Mouse (Mus musculus): ENCODE data around the gene Pabpc6.

GRCm38 (mm10) chr17:9680741-9681140 lies 11.2 kb upstream of the Pabpc6 start:
- no peak for TF ChIP-seq POLR2A (IDR thresholded peaks at IDR 0.05; ENCODE audit: extremely low read depth, insufficient read depth, low read length)
- no peak for TF ChIP-seq CTCF (IDR thresholded peaks at IDR 0.05; ENCODE audit: low read depth, low read length)

Data from liver, adult 2 months (tissue).